Mouse (Mus musculus) brain, embryonic 14.5 days (tissue): Measurements from ENCODE around the gene Ncbp1.

ENCODE experiments used
- CTCF ChIP-seq: fragments of 200-500 bp; IDR thresholded peaks from 2 replicates; pipeline ENCODE4 v1.5.1; 2012; ENCODE audit warnings: inconsistent platforms, mild to moderate bottlenecking, moderate library complexity, borderline replicate concordance; ENCODE audit not compliant: insufficient read depth, insufficient read length; ENCODE audit errors: extremely low read depth
- POLR2A ChIP-seq: fragments of 200-500 bp; IDR thresholded peaks from 2 replicates; pipeline ENCODE4 v1.6.1; 2012; ENCODE audit warnings: mild to moderate bottlenecking, inconsistent platforms, borderline replicate concordance; ENCODE audit not compliant: poor library complexity, insufficient read depth, insufficient read length, severe bottlenecking; ENCODE audit errors: extremely low read depth

DNA sequence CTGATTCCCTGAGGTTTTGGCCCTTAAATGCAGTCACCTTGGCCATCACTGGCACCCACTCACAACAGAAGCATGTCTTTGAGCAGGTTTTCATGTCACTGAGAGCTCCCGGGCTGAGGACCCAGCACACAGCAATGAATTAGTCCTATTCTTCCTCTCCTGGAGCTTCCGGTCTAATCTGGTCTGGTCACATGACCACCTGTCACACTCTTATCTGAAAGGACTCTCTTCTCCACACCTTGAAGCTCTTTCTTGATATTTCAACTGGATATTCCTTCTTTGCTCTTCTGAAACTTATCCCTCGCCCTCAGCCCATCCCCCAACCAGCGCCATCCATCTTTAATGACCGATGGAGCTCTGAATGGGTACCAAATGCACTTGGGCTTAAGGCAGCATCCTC is 59.7 kb downstream of the Ncbp1 start:
- no peak for TF ChIP-seq POLR2A
- no peak for TF ChIP-seq CTCF
